Mouse (Mus musculus): ENCODE data around the gene Ubr4.
"Not testable (repeated sequence)": the region's sequence is repeated elsewhere in the genome, so short reads cannot be mapped to it uniquely, and the experiment has no call there.

Ubr4 gene

GRCm38 (mm10) chr4:139488325-139488724 is 135.9 kb downstream of the Ubr4 start:
- no peak for DNase-seq

DNA sequence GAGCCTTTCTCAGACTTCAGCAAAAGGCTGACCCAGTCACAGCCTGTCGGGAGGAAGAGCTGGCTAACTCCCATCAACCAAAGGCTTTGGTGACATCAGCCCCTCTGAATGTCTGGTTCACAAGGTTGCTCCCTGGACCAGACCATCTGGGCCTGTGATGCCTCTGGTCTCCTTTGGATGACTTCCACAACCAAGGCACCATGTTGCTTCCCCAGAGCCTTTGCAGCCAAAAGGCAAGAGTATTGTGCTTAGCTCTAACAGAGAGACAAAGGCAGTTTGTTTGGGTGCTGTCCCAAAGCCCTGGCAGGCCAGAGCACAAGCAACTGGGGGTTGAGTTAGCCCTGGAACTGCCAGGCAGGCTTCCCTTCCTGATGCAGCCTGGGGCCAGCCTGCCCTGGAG is 137.5 kb downstream of the Ubr4 start:
- DNase-seq = no peak

- peak; percentile 64 for DNase-seq
Measured at GRCm38 (mm10) chr4:139490413-139491055, 138.1 kb downstream of the Ubr4 start.

DNA sequence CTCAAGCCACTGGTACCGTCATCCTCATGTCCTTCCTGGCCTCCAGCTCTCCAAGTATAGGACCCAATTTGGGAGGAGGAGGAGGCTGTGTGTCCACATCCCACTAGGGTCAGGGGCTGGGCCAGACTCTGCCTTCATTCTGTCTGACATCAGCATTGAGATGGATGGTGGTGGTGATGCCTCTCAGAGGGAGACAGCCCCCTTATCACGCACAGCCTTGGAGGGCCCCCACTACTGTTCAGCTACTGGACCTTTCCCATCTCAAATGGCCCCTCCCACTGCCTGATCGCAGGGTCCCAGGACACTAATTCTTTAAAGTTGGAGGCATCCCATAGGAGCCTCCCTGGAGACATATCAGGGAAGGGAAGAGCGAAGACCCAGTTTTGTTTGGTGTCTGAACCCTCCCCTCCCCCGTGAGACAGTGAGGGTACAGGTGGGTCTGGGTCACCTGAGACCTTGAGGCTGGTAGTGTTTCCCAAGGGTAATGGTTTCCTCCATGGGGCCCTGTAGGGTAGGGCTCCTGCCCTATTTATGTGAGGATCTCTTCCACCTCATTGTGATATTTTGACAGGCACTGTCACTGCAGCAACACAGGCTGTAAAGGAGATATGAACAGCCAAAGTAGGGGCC is 139.2 kb downstream of the Ubr4 start:
- DNase-seq = no peak

DNA sequence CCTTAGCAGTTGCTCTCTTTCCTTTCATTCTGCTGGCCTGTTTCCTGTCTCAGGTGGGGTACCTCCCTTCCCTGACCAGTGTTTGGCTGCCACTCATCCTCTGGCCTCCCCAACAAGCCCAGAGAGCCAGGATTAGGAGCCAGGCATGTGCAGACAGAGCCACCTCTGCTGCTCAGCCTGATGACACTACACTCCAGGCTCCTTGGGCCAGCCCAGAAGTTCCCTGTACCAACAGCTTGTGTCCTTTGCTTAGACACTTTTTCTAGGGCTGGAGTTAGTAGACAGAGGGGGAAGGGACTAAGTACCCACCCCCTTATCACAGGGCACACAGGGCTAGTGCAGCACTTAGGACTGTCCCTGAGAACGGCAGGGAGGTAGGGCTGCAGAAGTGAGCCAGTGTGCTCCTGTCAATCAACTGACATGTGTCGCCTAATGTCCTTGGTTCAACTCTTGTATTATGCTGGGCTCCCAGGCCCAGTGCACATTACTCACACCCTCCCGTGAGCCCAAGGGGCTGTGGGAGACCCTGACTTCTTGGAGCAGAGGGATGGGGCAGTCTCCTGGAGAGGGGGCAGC is 139.9 kb downstream of the Ubr4 start:
- no peak for DNase-seq

DNA sequence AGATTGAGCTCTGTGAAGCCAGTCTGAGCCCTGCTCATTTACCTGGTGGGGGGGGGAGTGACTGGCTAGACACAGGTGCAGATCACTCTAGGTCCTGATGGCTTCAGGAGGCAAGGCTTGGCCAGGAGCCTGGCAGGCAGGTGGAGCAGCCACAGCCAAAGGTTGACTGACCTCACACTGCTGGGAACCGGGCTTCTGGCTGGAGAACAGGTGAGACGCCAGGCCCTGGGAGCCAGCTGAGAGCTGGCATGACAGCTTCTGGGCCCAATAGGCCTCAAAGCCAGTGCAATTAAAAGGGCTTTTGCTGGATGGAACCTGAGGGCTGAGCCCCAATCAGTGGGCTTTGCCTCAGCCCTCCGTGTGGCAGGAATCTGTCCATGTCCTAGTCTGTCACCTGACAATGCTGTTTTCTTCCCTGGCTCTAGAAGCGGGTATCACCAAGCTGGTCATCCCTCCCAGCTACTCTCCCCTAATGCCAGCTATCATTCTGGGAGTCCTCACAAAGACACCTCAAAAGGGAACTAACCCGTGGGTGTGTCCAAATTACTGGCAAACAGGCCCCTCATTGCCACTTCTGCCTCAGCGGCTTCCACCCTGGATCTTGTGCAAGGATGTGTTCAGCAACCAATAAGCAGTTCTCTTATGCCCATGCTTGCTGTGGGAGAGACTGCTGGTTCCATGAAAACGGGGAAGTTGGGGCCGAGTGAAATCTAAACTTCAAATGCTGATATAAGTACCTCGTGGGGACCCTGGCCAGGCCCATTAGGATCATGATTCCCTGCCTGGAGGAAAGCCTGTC is 141.0 kb downstream of the Ubr4 start:
- DNase-seq = no peak

GRCm38 (mm10) chr4:139500814-139501213 is 148.4 kb downstream of the Ubr4 start:
- peak; percentile 32 for DNase-seq

DNA sequence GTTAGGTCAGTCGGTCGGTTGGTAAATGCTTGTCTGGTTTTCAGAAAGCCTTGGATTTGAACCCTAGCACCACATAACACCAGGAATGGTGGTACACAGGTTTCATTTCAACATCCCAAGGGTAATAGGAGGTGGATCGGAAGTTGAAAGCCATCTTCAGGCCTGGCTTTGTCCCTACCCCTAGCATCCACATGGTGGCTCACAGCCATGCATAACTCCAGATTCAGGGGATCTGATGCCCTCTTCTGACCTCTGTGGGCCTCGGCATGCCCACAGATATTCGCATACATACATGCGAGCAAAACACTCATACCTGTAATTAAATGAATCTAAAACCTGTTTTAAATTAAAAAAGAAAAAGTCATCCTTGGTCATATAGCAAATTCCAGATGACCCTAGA is 149.3 kb downstream of the Ubr4 start:
- DNase-seq = no peak

DNA sequence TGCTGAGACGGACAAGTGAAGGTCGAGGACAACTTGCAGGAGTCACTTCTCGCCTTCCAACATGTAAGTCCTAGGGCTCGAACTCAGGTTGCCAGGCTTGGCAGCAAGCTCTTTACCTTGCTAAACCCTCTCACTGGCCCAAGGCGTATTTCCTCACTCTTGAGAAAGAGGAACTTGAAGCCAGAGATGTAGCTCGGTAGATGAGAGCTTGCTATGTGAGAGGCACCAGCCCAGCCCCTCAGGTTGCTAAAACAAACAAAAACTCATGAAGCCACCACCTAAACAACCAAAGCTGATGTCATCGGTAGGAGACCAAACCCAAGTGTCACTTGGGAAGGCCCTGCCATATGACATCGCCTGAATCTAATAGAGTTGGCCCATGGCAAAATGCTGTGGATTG is 151.5 kb downstream of the Ubr4 start:
- DNase-seq = no peak

DNA sequence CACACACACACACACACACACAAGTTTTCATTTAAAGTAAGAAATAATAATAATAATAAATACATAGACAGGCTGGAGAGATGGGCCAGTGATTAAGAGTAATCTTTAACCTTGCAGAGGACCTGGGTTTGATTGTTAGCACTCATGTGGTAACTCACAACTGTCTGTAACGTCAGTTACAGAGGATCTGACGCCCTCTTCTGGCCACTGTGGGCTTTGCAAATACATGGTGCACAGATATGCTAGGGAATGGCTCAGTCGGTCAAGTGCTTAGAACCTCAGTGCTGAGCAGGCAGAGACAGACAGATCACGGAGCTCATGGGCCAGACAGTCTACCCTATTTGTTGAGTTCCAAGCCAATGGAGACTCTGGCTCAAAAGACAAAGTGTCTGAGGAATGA is 153.3 kb downstream of the Ubr4 start:
- no peak for DNase-seq

DNA sequence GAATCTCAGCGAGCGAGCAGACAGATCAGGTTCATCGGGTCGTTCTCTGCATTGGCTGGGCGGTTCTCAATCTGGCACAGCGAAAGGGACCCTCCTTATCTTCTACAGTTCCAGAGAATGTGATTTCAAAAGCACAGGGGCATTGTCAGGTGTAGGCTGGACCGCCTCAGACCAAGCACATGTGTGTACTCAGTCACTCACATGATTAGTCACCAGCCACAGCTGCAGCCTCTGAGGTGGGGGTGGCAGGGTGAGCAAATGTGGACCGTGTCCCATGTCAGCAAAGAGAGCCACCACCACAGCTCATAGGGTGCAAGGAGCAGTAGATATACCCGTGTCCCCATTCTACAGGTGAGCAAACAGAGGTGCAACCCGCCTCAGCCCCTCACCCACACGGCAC is 154.3 kb downstream of the Ubr4 start:
- no peak for DNase-seq

GRCm38 (mm10) chr4:139509069-139509468 is 156.7 kb downstream of the Ubr4 start:
- DNase-seq = no peak

- no peak for DNase-seq
Measured at GRCm38 (mm10) chr4:139511557-139511956, 159.1 kb downstream of the Ubr4 start.

DNA sequence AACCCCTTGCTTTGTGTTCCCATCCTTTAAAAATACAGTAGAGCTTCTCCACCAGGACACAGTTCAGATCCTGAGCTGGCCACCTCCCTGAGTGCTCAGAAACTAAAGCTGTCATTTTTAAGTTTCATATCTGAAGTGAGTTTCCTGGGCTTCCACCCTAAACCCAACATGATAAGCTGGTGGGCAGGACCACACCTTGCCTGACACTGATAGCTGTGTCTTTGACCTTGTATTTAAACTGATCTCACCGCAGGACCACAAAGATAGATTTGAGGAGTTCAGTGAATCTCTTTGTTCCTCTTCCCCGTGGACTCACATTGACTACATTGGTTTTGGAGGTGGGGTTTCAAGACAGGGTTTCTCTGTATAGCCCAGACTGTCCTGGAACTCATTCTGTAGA is 160.6 kb downstream of the Ubr4 start:
- no peak for DNase-seq

GRCm38 (mm10) chr4:139519221-139519620 is 166.8 kb downstream of the Ubr4 start:
- DNase-seq = no peak

DNA sequence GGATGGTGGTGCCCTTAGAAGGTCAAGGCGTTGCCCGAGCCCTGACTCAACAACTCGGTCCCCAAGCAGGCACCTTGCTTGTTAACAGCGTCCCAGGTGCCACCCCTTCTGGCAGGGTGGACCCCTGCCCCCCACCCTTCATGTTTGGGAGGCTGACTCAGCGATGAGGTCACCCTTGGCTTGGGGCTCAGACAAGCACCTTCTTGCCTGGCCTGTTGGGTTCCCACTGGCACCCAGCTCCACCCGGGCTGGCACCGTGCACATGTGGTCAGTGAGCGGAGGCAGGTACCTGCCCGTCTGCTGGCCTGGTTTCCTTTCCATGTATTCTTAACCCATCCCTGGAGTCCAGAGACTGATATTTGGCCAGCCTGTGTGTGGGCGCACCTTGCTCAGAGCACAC is 169.5 kb downstream of the Ubr4 start:
- no peak for DNase-seq

DNA sequence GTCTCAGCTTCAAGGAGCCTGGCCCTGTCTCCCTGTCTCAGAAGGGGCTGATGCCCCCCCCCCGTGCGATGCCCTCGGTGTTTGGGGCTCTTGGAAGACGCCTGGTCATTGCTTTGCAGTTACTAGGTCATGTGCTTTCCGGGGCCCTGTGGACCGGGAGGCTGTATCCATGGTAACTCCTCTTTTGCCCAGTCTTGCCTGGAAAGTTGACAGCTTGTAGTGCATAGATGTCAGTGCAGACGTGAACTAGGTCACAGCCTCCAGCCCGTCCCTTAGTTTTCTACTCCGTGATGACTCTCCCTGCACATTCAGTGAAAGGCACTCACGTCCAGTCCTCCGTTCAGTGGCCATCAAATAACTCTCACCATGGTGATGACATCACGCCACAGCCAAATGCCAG is 174.1 kb downstream of the Ubr4 start:
- no peak for DNase-seq

DNA sequence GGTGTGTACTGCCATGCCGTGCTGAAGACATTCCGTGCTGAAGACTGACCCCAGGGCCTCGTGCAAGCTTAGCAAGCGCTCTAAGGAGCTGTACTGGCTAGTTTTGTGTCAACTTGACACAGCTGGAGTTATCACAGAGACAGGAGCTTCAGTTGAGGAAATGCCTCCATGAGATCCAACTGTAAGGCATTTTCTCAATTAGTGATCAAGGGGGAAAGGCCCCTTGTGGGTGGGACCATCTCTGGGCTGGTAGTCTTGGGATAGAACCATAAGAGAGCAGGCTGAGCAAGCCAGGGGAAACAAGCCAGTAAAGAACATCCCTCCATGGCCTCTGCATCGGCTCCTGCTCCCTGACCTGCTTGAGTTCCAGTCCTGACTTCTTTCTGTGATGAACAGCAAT is 177.8 kb downstream of the Ubr4 start, which contains the start of gene Iffo2:
TSS of gene Iffo2 (plus strand) at position 301 of the 400 bp plus-strand sequence.
- DNase-seq = not testable (repeated sequence)

- no peak for DNase-seq
Measured at GRCm38 (mm10) chr4:139532081-139532480, 179.7 kb downstream of the Ubr4 start.

DNA sequence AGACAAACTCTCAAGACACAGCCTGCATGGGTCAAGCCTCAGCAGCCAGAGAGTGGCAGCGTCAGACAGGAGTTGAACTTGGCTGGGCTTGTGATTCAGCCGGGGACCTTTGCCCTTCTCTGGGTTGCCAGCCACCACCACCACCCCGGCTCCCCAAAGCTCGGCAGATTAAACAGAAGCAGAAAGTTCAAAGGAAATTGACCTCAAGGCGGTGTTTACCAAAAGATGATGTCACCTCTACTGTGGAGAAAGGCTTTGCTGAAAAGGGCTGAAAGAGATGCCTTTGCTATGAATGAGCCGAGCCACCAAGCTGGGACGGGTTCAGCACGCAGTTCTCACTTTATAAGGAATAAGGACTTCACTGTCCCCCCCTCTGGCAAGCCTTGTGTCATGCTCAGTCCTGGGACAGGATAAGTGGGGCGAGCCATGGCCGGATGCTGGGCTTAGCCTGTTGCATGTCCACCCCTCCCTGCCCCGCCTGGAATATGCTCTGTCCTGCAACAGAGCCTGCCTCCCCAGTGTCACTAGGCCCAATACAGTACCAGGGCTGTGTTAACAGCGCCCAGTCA is 182.8 kb downstream of the Ubr4 start:
- DNase-seq = no peak

GRCm38 (mm10) chr4:139535719-139536118 is 183.3 kb downstream of the Ubr4 start:
- DNase-seq = no peak

GRCm38 (mm10) chr4:139536706-139537105 is 184.3 kb downstream of the Ubr4 start:
- no peak for DNase-seq

Data from right cerebral cortex, postnatal 14 days (tissue).